Mouse (Mus musculus) G1E (cell line): ENCODE measurements around the gene Drc1.

ENCODE experiments used
- CTCF ChIP-seq: IDR thresholded peaks from 2 replicates; pipeline ENCODE4 v1.5.1; 2012; ENCODE audit warnings: low read depth, low read length, inconsistent platforms, mixed read lengths
- GATA1 ChIP-seq: IDR thresholded peaks from 2 replicates; pipeline ENCODE4 v1.6.1; 2012; ENCODE audit warnings: borderline replicate concordance, low read length, inconsistent platforms, mixed read lengths
- GATA2 ChIP-seq: IDR thresholded peaks from 2 replicates; pipeline ENCODE4 v1.6.1; 2012; ENCODE audit warnings: low read depth, low read length, inconsistent platforms, borderline replicate concordance

DNA sequence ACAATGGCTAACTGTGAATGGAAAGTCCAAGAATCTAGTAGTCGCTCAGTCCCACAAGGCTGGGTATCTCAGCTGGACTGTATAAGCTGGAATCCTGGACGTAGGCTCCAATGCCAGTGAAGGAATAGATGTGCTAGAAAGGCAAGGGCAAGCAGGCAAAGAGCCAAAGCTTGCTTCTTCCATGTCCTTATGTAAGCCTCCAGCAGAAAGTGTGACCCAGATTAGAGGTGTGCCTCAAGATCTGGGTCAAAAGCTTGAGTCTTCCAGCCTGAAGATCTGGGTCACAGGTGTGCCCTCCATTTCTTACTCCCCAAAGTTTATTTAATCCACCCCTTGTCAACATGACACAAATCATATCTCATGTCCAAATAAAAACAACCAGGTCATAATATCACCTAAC lies 4.8 kb upstream of the Drc1 start:
- TF ChIP-seq GATA1 (no peak), CTCF (no peak), GATA2 (no peak)
